Mouse (Mus musculus) intestine, embryonic 15.5 days (tissue): ENCODE measurements around the gene Thop1. TPM values are rescaled to one million over a fixed set of nuclear protein-coding genes. Genes with fewer than 3 reads are reported as not detected.

Experiments used
- ATAC-seq: fragments of 200-750 bp; cut with Nextera tagmentation; 2 replicates; pipeline ENCODE4 v1.8.0; 2017; ENCODE audit warnings: moderate TSS enrichment, moderate library complexity
- H3K27ac ChIP-seq: fragments of 300-500 bp; sonication (generic); 2 replicates; pipeline ENCODE4 v1.5.1; 2015; ENCODE audit warnings: mild to moderate bottlenecking, inconsistent platforms
- H3K27me3 ChIP-seq: fragments of 300-500 bp; sonication (generic); replicated peaks from 2 replicates; pipeline ENCODE4 v1.6.1; 2015; ENCODE audit warnings: inconsistent platforms
- H3K36me3 ChIP-seq: fragments of 300-500 bp; sonication (generic); 2 replicates; pipeline ENCODE4 v1.6.1; 2015; ENCODE audit warnings: inconsistent platforms
- H3K4me1 ChIP-seq: fragments of 300-500 bp; sonication (generic); replicated peaks from 2 replicates; pipeline ENCODE4 v1.6.1; 2015; ENCODE audit warnings: inconsistent platforms
- H3K4me2 ChIP-seq: fragments of 300-500 bp; sonication (generic); replicated peaks from 2 replicates; pipeline ENCODE4 v1.6.1; 2015; ENCODE audit warnings: mild to moderate bottlenecking, inconsistent platforms
- H3K4me3 ChIP-seq: fragments of 300-500 bp; sonication (generic); replicated peaks from 2 replicates; pipeline ENCODE4 v1.5.1; 2015; ENCODE audit warnings: inconsistent platforms
- H3K9ac ChIP-seq: fragments of 300-500 bp; sonication (generic); 2 replicates; pipeline ENCODE4 v1.6.1; 2015; ENCODE audit warnings: inconsistent platforms
- H3K9me3 ChIP-seq: fragments of 300-500 bp; sonication (generic); 2 replicates; pipeline ENCODE4 v1.6.1; 2016; ENCODE audit warnings: inconsistent platforms
- WGBS: fragments of 180-500 bp; shearing (Covaris S2); methylation state at CpG from one replicate; pipeline ENCODE4 v1.1.7; 2015; 5-methylcytosine and 5-hydroxymethylcytosine counted together
- polyA plus RNA-seq: library from polyadenylated mRNA; unstranded; fragments of >200 nt; fragmentation: Nextera tagmentation; extraction: Ambion mirVana; gene quantifications from 2 replicates; pipeline ENCODE4 v1.2.1, GENCODE M21; 2015

Thop1 gene
- polyA plus RNA-seq: 57.1 and 60.1 TPM in 2 replicates

DNA sequence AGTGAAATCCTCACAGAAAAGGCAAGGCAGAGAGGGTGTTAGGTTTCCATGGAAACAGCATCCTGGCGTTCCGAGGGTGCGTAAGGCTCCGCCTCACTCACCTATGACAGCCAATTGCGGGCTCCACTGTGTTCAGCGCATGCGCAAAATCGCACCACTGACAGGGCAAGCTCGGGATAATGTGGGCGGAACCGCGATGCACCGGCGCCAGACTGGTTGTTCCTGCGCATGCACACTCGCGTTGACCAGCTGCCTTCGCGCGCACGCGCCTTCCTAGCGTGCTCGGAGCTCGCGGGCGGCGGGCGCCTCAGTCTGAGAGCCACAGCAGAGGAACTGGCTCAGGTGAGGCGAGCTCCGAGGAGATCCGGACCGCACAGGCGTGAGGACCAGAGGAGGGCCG is at the start of gene Thop1:
Gene Thop1 (plus strand): TSS at position 200 of the 400 bp plus-strand sequence.
- Histone ChIP-seq H3K9me3 (no peaks in the 10 kb centered on the region), H3K9ac (peak within 1 kb of the TSS; percentile 83), H3K4me1 (peaks cover 16% of the 10 kb centered on the region), H3K27me3 (no peaks in the 10 kb centered on the region), H3K4me3 (peak within 1 kb of the TSS; percentile 62), H3K4me2 (peak within 1 kb of the TSS; percentile 74), H3K27ac (no peak within 1 kb of the TSS), H3K36me3 (peaks cover 14% of the 10 kb centered on the region)
- ATAC-seq: peak; percentile 98
- WGBS: under 1% methylated on average over 35 of the region's 35 CpGs

DNA sequence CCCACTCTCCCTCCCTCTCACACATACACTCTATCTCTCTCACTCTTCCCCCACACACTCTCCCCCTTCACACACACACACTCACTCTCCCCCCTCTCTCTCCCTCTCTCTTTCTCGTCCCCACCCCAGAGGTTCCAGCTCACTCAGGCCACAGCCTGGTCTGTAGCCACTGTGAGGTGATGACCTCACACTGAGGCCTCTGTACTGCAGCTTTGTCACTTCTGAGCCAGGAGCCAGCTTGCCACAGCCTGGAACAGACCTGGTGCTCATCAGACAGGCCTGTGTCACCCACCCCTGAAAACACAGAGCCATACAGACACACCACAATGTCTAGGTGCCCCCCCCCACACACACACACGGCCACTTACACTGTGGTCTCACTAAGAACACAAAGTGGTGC is 49.6 kb upstream of the Thop1 start:
- Histone ChIP-seq H3K9ac (no peak overlapping the region), H3K4me2 (no peak overlapping the region), H3K9me3 (peaks cover 3% of the 10 kb centered on the region; the same call in 1 of the 2 replicates), H3K4me1 (peaks cover 3% of the 10 kb centered on the region; the same call in 1 of the 2 replicates), H3K36me3 (no peaks in the 10 kb centered on the region), H3K27me3 (peaks cover 39% of the 10 kb centered on the region), H3K27ac (no peak overlapping the region), H3K4me3 (no peak overlapping the region)
- WGBS: 53% methylated on average over 2 of the region's 2 CpGs
- no peak for ATAC-seq

- ATAC-seq: no peak
- Histone ChIP-seq H3K4me3 (no peak overlapping the region), H3K4me2 (peak overlapping the region; percentile 31; the same call in 1 of the 2 replicates)
Measured at GRCm38 (mm10) chr10:81021547-81022110, 48.2 kb upstream of the Thop1 start.

GRCm38 (mm10) chr10:81022744-81023143 is 47.1 kb upstream of the Thop1 start:
- H3K27ac ChIP-seq: no peak overlapping the region
- WGBS: 61% methylated on average over 8 of the region's 8 CpGs
- no peak overlapping the region for H3K4me2 ChIP-seq
- no peaks in the 10 kb centered on the region for H3K36me3 ChIP-seq
- peaks cover 4% of the 10 kb centered on the region; the same call in 1 of the 2 replicates for H3K4me1 ChIP-seq
- ATAC-seq: no peak
- H3K9me3 ChIP-seq: peaks cover 3% of the 10 kb centered on the region; the same call in 1 of the 2 replicates
- peaks cover 43% of the 10 kb centered on the region for H3K27me3 ChIP-seq
- no peak overlapping the region for H3K4me3 ChIP-seq
- no peak overlapping the region for H3K9ac ChIP-seq

More at GRCm38 (mm10) chr10:81021547-81022110, 48.2 kb upstream of the Thop1 start:
- Histone ChIP-seq H3K27ac (no peak overlapping the region), H3K27me3 (peaks cover 43% of the 10 kb centered on the region), H3K9me3 (peaks cover 3% of the 10 kb centered on the region; the same call in 1 of the 2 replicates), H3K36me3 (no peaks in the 10 kb centered on the region), H3K9ac (no peak overlapping the region), H3K4me1 (peaks cover 4% of the 10 kb centered on the region; the same call in 1 of the 2 replicates)
- 6% methylated on average over 26 of the region's 26 CpGs for WGBS

GRCm38 (mm10) chr10:81024346-81024937 is 45.4 kb upstream of the Thop1 start:
- H3K4me3 ChIP-seq: no peak overlapping the region
- peaks cover 3% of the 10 kb centered on the region; the same call in 1 of the 2 replicates for H3K9me3 ChIP-seq
- H3K4me1 ChIP-seq: peaks cover 4% of the 10 kb centered on the region; the same call in 1 of the 2 replicates
- H3K27ac ChIP-seq: no peak overlapping the region
- peak; percentile 18; the same call in 1 of the 2 replicates for ATAC-seq
- no peaks in the 10 kb centered on the region for H3K36me3 ChIP-seq
- H3K27me3 ChIP-seq: peaks cover 43% of the 10 kb centered on the region
- H3K9ac ChIP-seq: no peak overlapping the region
- 72% methylated on average over 5 of the region's 5 CpGs for WGBS
- no peak overlapping the region; the same call in 1 of the 2 replicates for H3K4me2 ChIP-seq

- 0 out of 2 replicates have a peak, but pooled peaks cover 3% of the 10 kb centered on the region for H3K36me3 ChIP-seq
- peaks cover 43% of the 10 kb centered on the region for H3K27me3 ChIP-seq
- ATAC-seq: peak; percentile 27; the same call in 1 of the 2 replicates
- no peak overlapping the region for H3K9ac ChIP-seq
- peaks cover 4% of the 10 kb centered on the region; the same call in 1 of the 2 replicates for H3K4me1 ChIP-seq
- H3K4me3 ChIP-seq: peak overlapping the region; percentile 29
- WGBS: 1% methylated on average over 33 of the region's 43 CpGs
- H3K9me3 ChIP-seq: peaks cover 3% of the 10 kb centered on the region; the same call in 1 of the 2 replicates
- H3K4me2 ChIP-seq: peak overlapping the region; percentile 62
- H3K27ac ChIP-seq: no peak overlapping the region
Measured at GRCm38 (mm10) chr10:81025047-81025621, 44.7 kb upstream of the Thop1 start.

DNA sequence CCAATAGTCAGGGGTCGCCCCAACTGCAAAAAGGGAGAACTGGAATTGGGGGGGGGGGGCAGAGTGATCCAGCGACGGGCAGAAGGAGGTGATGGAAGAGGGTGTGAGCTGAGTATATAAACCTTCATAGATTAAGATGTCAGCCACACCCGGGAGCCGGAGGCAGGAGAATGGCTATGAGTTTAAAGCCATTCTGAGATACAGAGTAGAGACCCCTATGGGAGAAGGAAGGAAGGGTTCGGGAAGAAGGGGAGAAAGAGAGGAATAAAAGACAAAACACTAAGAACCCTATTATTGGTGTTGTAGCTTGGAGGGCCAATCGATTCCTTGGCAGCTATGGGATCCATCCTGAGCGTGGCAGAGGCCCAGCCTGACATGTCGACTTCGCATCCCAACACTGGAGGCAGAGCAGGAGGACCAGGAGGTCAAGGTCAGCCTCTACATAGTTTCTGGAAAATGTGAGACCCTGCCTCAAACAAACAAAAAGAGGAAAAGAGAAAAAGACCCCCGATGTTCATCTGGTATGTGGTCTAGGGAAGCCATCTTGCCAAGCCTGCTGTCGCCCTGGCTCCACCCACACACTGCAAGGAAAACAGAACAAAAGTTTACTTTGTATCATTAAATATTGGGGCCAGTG is 44.1 kb upstream of the Thop1 start, which contains the start of gene Diras1:
Gene Diras1 (minus strand): TSS at position 24 of the 637 bp plus-strand sequence.
- H3K27me3 ChIP-seq: peaks cover 40% of the 10 kb centered on the region
- peaks cover 4% of the 10 kb centered on the region; the same call in 1 of the 2 replicates for H3K4me1 ChIP-seq
- H3K9me3 ChIP-seq: peaks cover 3% of the 10 kb centered on the region; the same call in 1 of the 2 replicates
- peak within 1 kb of the TSS; percentile 29 for H3K4me3 ChIP-seq
- no peak for ATAC-seq
- peaks cover 3% of the 10 kb centered on the region; the same call in 1 of the 2 replicates for H3K36me3 ChIP-seq
- H3K9ac ChIP-seq: no peak within 1 kb of the TSS
- H3K4me2 ChIP-seq: peak within 1 kb of the TSS; percentile 62
- 42% methylated on average over 12 of the region's 12 CpGs for WGBS
- H3K27ac ChIP-seq: no peak within 1 kb of the TSS

DNA sequence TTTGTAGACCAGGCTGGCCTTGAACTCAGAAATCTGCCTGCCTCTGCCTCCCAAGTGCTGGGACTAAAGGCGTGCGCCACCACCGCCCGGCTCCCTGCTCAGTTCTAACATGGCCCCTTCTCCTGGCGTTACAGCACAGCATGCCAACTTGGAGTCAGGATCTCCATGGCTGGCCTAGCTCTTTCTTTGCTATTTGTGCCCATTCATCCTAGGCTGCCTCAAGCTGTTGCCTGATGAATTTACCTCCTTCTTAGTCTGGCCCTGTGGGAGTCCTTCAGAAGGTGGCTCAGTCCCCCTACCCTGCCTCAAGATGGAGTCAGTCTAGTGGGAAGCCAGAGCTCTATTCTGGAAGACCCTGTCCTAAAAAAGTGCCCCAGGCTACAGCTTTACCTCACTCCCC is 43.0 kb upstream of the Thop1 start:
- no peak for ATAC-seq
- Histone ChIP-seq H3K4me2 (no peak overlapping the region), H3K27me3 (peaks cover 33% of the 10 kb centered on the region), H3K4me3 (no peak overlapping the region), H3K36me3 (peaks cover 12% of the 10 kb centered on the region), H3K9ac (no peak overlapping the region), H3K9me3 (peaks cover 3% of the 10 kb centered on the region; the same call in 1 of the 2 replicates), H3K4me1 (peaks cover 4% of the 10 kb centered on the region; the same call in 1 of the 2 replicates), H3K27ac (no peak overlapping the region)
- 90% methylated on average over 5 of the region's 5 CpGs for WGBS

- Histone ChIP-seq H3K36me3 (peaks cover 12% of the 10 kb centered on the region), H3K4me3 (no peak overlapping the region), H3K9me3 (peaks cover 3% of the 10 kb centered on the region; the same call in 1 of the 2 replicates), H3K9ac (no peak overlapping the region), H3K4me2 (no peak overlapping the region), H3K4me1 (peaks cover 4% of the 10 kb centered on the region; the same call in 1 of the 2 replicates), H3K27ac (no peak overlapping the region), H3K27me3 (peaks cover 28% of the 10 kb centered on the region)
- no peak for ATAC-seq
- 67% methylated on average over 4 of the region's 4 CpGs for WGBS
Measured at GRCm38 (mm10) chr10:81027331-81027730, 42.5 kb upstream of the Thop1 start.

DNA sequence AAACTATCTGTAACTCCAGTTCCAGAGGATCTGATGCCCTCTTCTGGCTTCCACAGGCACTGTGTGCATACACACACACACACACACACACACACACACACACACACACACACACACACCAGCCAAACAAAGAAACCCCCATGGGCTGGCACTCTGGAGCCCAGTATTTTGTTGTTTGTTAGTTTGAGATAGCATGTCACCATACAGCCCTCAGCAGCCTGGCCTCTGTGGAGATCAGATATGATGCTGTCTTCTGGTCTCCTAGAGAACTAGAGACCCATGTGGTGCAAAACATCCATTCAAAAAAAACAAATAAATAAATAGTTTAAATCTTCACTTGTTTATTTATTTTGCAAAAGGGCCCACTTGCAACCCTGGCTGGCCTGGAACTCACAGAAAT is 41.6 kb upstream of the Thop1 start:
- ATAC-seq: no peak
- Histone ChIP-seq H3K27me3 (peaks cover 23% of the 10 kb centered on the region), H3K36me3 (peaks cover 12% of the 10 kb centered on the region), H3K4me3 (no peak overlapping the region), H3K4me1 (peaks cover 4% of the 10 kb centered on the region; the same call in 1 of the 2 replicates), H3K9ac (no peak overlapping the region), H3K27ac (no peak overlapping the region), H3K4me2 (no peak overlapping the region), H3K9me3 (no peaks in the 10 kb centered on the region)

DNA sequence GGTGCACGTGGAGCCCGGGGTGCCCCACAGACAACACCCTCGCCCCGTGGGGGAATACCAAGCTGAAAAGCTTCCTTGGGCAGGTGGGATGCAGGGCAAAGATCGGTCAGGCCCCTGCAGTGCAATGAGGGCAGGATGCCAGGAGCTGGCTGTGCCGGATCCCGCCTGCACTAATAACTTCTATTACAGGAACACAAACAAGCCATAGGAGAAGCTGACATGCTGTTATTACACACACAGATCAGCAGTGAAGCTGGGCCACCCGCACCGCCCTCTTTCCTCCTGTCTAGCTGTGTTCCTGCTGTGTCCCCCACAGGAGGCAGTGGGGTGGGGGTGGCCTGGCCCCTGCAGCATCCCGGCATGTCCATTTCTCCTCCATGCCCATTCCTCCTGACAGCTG is 40.8 kb upstream of the Thop1 start:
- Histone ChIP-seq H3K4me3 (no peak overlapping the region), H3K9me3 (no peaks in the 10 kb centered on the region), H3K27me3 (peaks cover 16% of the 10 kb centered on the region), H3K9ac (no peak overlapping the region), H3K36me3 (peaks cover 12% of the 10 kb centered on the region), H3K4me1 (peaks cover 4% of the 10 kb centered on the region; the same call in 1 of the 2 replicates), H3K27ac (no peak overlapping the region), H3K4me2 (no peak overlapping the region)
- ATAC-seq: no peak
- WGBS: 74% methylated on average over 10 of the region's 10 CpGs

DNA sequence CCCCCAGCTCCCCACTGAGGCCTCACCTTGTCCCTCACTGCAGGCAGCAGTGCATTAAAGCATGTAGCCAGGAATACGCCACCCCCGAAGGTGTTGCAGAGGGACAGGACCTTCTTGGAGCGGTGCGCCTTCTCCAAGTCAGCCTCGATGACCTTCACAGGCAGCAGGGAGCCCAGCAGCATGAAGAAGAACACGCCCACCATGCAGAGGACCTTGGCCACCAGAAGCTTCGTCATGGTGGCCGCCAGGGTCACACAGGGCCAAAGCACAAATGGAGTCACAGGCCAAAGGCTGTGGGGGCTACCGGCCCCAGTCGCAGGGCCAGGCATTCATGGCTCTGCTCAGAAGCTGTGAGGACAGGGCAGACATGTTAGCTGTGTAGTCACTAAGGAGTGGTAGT is 36.2 kb upstream of the Thop1 start:
- H3K9ac ChIP-seq: no peak overlapping the region
- 0 out of 2 replicates have a peak, but pooled peaks cover 2% of the 10 kb centered on the region for H3K4me1 ChIP-seq
- peaks cover 12% of the 10 kb centered on the region for H3K36me3 ChIP-seq
- H3K4me3 ChIP-seq: no peak overlapping the region
- no peak overlapping the region for H3K27ac ChIP-seq
- H3K9me3 ChIP-seq: no peaks in the 10 kb centered on the region
- WGBS: 82% methylated on average over 10 of the region's 10 CpGs
- no peak overlapping the region for H3K4me2 ChIP-seq
- ATAC-seq: no peak
- no peaks in the 10 kb centered on the region for H3K27me3 ChIP-seq
